Mouse (Mus musculus) kidney, embryonic 15.5 days (tissue): ENCODE results near the gene Kcnj10. TPM values are rescaled to one million over a fixed set of nuclear protein-coding genes. Genes with fewer than 3 reads are reported as not detected.

Experiments
- ATAC-seq: fragments of 200-750 bp; cut with Nextera tagmentation; replicated peaks from 2 replicates; pipeline ENCODE4 v1.8.0; 2017; ENCODE audit warnings: moderate TSS enrichment; ENCODE audit not compliant: low FRiP score
- H3K27ac ChIP-seq: fragments of 300-500 bp; sonication (generic); 2 replicates; pipeline ENCODE4 v1.5.1; 2015; ENCODE audit warnings: mild to moderate bottlenecking, inconsistent platforms
- H3K27me3 ChIP-seq: fragments of 300-500 bp; sonication (generic); 2 replicates; pipeline ENCODE4 v1.6.1; 2015; ENCODE audit warnings: inconsistent platforms
- H3K36me3 ChIP-seq: fragments of 300-500 bp; sonication (generic); 2 replicates; pipeline ENCODE4 v1.6.1; 2015; ENCODE audit warnings: inconsistent platforms
- H3K4me1 ChIP-seq: fragments of 300-500 bp; sonication (generic); 2 replicates; pipeline ENCODE4 v1.6.1; 2015; ENCODE audit warnings: inconsistent platforms
- H3K4me2 ChIP-seq: fragments of 300-500 bp; sonication (generic); 2 replicates; pipeline ENCODE4 v1.6.1; 2015; ENCODE audit warnings: moderate library complexity, mild to moderate bottlenecking, inconsistent platforms
- H3K4me3 ChIP-seq: fragments of 300-500 bp; sonication (generic); replicated peaks from 2 replicates; pipeline ENCODE4 v1.5.1; 2015; ENCODE audit warnings: mild to moderate bottlenecking, inconsistent platforms
- H3K9ac ChIP-seq: fragments of 300-500 bp; sonication (generic); 2 replicates; pipeline ENCODE4 v1.6.1; 2015; ENCODE audit warnings: mild to moderate bottlenecking, inconsistent platforms
- H3K9me3 ChIP-seq: fragments of 300-500 bp; sonication (generic); replicated peaks from 2 replicates; pipeline ENCODE4 v1.6.1; 2016; ENCODE audit warnings: inconsistent platforms
- WGBS: fragments of 180-500 bp; shearing (Covaris S2); methylation state at CpG from one replicate; pipeline ENCODE4 v1.1.7; 2015; ENCODE audit warnings: mixed read lengths; 5-methylcytosine and 5-hydroxymethylcytosine counted together
- polyA plus RNA-seq: library from polyadenylated mRNA; unstranded; fragments of >200 nt; fragmentation: Nextera tagmentation; extraction: Ambion mirVana; gene quantifications from 2 replicates; pipeline ENCODE4 v1.2.1, GENCODE M21; 2015

Kcnj10 gene
- polyA plus RNA-seq, 1 experiment from 2014 or later = 0.83 TPM

DNA sequence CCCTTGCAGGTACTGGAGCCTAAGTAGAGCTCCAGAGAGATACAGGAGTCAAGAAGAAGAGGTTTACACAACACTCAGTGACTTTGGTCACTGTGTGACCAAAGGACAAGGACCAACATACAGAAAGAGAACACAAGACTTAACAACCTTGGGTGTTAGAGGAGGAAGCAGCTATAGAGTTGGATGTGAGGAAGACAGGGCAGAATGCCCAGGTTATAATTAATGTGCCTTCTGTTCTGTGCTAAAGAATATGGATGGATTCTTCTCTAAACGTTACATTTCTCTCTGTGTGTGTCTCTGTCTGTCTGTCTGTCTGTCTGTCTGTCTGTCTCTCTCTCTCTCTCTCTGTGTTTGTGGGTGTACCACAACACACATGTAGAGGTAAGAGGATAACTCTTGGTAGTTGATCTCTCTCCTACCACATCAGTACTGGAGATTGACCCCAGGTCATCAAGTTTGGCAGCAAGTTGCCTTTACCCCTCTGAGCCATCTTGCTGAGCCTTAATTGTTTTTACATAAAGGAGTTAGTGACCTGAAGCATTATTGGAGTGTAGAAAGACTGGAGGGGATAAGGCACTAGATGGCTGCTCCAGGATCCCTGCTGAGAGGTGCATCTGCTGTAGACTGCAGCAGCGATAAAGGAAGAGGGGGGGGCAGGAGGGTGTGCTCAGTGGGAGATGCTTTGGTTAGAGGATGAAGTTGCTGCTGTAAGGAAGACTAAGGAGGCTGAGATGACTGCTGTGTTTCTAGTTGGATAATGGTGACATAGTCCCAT lies 3.4 kb upstream of the Kcnj10 start:
- no peak overlapping the region for H3K9ac ChIP-seq
- no peaks in the 10 kb centered on the region for H3K36me3 ChIP-seq
- ATAC-seq = no peak
- peaks cover 11% of the 10 kb centered on the region for H3K4me1 ChIP-seq
- no peak overlapping the region for H3K4me3 ChIP-seq
- no peak overlapping the region for H3K27ac ChIP-seq
- H3K9me3 ChIP-seq = no peaks in the 10 kb centered on the region
- peaks cover 50% of the 10 kb centered on the region for H3K27me3 ChIP-seq
- 48% methylated on average over 2 of the region's 2 CpGs for WGBS
- no peak overlapping the region for H3K4me2 ChIP-seq

DNA sequence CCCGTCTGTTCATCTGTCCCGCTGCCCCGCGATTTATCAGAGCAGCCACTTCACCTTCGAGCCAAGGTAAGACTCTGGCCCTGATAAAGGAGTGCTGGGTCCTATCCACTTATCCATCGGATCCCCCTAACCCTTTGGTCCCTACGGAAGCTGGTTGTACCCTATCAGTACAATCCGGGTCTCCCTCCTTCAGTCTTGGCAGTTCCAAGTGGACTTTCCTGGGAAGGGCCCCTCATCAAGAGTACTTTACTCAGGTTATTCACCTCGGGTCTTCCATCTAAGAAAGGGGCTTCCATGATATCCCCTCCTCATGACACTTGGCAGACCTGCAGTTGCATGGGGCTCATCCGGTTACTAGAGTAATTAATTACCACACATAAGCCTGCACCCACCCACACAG lies 376 bp downstream of the Kcnj10 start:
- Histone ChIP-seq H3K27ac (no peak overlapping the region), H3K9ac (0 out of 2 replicates have a peak overlapping the region, but pooled peaks have one; percentile 29), H3K36me3 (no peaks in the 10 kb centered on the region), H3K4me2 (peak overlapping the region; percentile 83), H3K4me1 (peaks cover 11% of the 10 kb centered on the region), H3K4me3 (peak overlapping the region; percentile 52), H3K9me3 (no peaks in the 10 kb centered on the region), H3K27me3 (peaks cover 52% of the 10 kb centered on the region)
- peak; percentile 26; the same call in 1 of the 2 replicates for ATAC-seq
- 19% methylated on average over 10 of the region's 10 CpGs for WGBS

DNA sequence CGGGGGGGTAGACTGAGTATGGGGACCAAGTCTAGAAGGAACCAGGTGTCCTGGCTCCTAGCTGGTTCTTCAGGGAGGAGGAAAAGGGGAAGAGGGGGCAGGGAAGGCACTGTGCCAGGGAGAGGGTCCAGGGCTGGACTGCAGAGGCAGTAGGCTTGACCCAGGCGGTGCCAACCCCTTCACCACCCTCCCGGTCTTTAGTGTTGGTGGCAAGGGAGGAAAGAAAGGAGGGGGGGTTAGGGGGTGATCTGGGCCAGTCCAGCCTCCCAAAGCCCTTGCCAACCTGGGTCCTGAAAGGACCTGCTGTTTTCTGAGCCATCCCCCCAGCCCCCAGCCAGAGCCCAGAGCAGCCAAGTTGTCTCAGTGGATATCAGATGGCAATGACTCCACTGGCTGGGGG lies 1.7 kb downstream of the Kcnj10 start:
- WGBS = 91% methylated on average over 3 of the region's 3 CpGs
- H3K4me1 ChIP-seq = peaks cover 11% of the 10 kb centered on the region
- H3K27me3 ChIP-seq = peaks cover 48% of the 10 kb centered on the region
- H3K36me3 ChIP-seq = no peaks in the 10 kb centered on the region
- no peak overlapping the region for H3K4me2 ChIP-seq
- no peaks in the 10 kb centered on the region for H3K9me3 ChIP-seq
- no peak for ATAC-seq
- no peak overlapping the region for H3K4me3 ChIP-seq
- no peak overlapping the region for H3K9ac ChIP-seq
- no peak overlapping the region for H3K27ac ChIP-seq

DNA sequence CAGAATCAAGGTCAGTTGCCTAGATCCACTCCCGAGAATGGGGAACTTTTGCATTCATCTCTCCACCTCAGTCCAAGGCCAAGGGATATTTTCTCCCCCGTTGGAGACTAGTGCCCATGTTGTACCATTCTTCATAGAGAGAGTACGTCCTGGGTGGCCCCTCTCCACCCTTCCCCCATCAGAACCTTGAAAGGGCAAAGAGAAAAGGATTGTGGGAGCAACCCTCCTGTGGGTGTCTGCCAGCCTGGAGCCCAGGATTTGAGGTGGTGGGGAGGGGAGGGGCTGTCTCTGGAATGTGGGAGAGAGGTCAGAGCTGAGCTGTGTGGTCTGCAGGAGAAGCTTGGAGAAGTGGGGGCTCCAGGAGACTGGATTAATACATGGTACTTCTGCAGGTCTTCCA lies 2.9 kb downstream of the Kcnj10 start:
- no peak for ATAC-seq
- Histone ChIP-seq H3K4me1 (peaks cover 11% of the 10 kb centered on the region), H3K4me3 (no peak overlapping the region), H3K36me3 (no peaks in the 10 kb centered on the region), H3K27ac (no peak overlapping the region), H3K9ac (no peak overlapping the region), H3K27me3 (peaks cover 39% of the 10 kb centered on the region), H3K9me3 (no peaks in the 10 kb centered on the region), H3K4me2 (no peak overlapping the region)
- 61% methylated on average over 3 of the region's 3 CpGs for WGBS

DNA sequence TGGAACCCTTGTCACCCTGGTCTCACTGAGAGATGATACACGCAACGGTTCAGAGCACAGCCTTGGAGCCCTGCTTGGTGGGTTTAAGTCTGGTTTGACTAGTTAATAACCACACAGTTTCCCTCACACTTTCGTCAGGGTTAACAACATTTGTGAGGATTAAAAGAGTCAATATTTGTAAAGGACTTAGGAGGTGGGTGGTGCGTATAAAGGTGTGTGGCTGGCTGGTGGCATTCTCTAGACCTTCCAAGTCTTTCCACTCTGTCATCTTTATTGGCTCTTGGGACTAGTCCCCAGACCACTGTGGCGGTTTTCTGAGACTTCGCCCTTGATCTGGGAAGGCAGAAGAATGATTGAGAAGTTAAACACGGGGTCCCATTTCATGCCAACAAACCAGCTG lies 3.8 kb downstream of the Kcnj10 start:
- Histone ChIP-seq H3K4me2 (no peak overlapping the region), H3K9me3 (no peaks in the 10 kb centered on the region), H3K27me3 (peaks cover 33% of the 10 kb centered on the region), H3K4me1 (peaks cover 14% of the 10 kb centered on the region), H3K36me3 (no peaks in the 10 kb centered on the region), H3K4me3 (no peak overlapping the region), H3K9ac (no peak overlapping the region), H3K27ac (no peak overlapping the region)
- 80% methylated on average over 7 of the region's 7 CpGs for WGBS
- no peak for ATAC-seq

DNA sequence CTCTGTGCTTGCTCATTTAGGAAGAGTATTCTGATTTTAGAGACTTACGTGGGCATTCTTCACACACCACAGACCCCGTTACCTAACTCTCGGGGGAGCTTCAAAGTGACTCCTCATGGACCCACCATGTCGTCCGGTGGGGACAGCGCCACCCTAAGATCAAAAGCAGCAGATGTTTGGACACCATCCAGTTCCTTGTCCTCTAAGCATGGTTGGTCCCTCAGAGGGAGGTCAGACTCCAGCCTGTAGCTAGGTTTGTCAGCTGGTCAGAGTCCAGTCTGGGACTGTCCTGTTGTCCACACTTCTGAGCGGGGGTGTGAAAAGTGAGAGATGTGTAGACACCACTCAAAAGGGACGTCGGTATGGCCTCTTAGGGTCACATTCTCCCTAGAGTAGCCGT lies 5.7 kb downstream of the Kcnj10 start:
- H3K4me2 ChIP-seq = no peak overlapping the region
- no peaks in the 10 kb centered on the region for H3K9me3 ChIP-seq
- H3K27me3 ChIP-seq = peaks cover 37% of the 10 kb centered on the region
- no peak overlapping the region for H3K4me3 ChIP-seq
- no peak for ATAC-seq
- peaks cover 21% of the 10 kb centered on the region for H3K4me1 ChIP-seq
- H3K27ac ChIP-seq = no peak overlapping the region
- WGBS = 75% methylated on average over 10 of the region's 10 CpGs
- no peaks in the 10 kb centered on the region for H3K36me3 ChIP-seq
- H3K9ac ChIP-seq = no peak overlapping the region

DNA sequence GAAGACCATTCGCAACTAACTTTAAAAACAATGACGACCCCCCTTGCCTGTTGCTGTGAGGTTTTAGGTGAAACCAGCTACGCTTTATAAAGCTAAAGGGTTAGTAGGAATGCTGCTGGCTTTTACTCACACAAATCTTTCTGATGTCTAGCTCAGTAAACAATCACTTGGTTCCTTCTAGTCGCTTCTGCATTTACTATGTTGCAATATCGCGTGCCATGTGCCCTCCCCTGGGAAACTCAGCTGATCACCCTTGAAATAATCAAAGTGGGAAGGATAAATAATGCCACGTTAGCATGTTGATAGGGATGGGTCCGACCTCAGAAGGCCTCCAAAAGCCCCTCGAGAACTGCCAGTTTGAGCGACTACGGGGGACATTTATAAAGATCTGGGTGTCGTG lies 6.4 kb downstream of the Kcnj10 start:
- no peak for ATAC-seq
- Histone ChIP-seq H3K27me3 (peaks cover 36% of the 10 kb centered on the region), H3K27ac (no peak overlapping the region), H3K4me2 (no peak overlapping the region), H3K4me3 (no peak overlapping the region), H3K4me1 (peaks cover 23% of the 10 kb centered on the region), H3K9me3 (no peaks in the 10 kb centered on the region), H3K9ac (no peak overlapping the region), H3K36me3 (no peaks in the 10 kb centered on the region)
- 88% methylated on average over 12 of the region's 12 CpGs for WGBS

DNA sequence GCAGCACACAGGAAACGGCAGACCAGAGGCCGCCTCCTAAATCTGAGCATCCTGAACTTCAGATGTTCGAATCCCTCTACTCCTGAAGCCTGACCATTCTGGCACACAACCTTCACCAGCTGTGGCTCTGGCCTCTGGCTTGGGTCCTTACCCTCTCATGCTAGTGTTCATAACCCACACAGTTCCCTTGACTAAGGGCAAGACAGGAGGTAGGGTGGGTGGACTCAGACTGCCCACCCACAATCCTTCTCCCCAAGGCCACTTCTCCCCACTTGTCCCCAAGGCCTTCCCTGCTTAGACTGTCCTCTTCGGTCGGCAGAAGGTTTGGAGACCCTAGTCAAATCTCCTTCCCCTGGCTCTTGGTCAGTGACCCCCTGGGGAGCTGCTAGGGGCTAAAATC lies 8.5 kb downstream of the Kcnj10 start:
- H3K9ac ChIP-seq = no peak overlapping the region

DNA sequence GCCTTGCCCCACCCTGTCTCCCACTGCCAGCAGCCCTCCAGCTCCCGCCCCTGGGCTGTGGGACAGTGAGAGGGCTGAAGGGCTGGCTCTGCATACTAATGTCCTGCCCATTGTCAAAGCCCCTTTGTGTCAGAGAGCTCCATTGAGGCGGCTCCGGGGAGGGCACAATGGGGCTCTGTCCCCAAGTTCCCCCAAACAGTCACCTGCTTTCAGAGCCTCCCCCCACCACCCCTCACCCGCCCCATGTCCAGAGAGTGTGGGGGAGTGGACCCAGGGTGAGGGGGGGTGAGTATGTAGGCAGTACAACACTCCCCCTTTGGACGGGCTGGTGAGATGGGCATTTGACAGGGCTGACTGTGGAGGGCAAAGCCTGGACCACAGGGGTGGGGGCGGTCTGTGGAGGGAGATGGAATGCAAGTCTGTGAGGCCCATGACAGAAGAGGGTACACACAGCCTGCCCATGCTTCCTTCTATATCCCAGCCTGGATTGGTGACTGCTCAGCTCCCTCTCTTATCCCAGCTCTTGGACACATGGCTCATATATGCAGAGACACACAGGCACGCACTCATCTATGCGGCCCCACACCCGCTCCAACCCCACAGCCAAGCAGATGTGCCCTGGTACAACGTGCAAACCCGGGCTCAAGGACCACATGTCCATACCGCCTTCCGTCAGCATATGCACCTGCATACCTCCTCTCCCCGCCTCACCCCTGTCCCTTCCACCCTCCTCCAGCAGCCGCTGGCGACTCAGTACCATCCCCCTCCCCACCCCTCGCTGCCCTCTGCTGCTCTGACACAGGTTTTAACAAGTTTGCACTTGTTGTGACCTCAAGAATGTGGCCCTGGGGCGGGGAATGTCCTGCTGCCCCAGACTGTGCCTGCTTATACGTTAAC lies 9.2 kb downstream of the Kcnj10 start:
- H3K9ac ChIP-seq = no peak overlapping the region
- WGBS = 12% methylated on average over 19 of the region's 19 CpGs
- H3K36me3 ChIP-seq = no peaks in the 10 kb centered on the region
- H3K27me3 ChIP-seq = peaks cover 26% of the 10 kb centered on the region
- H3K9me3 ChIP-seq = no peaks in the 10 kb centered on the region
- no peak overlapping the region for H3K4me3 ChIP-seq
- H3K27ac ChIP-seq = peak overlapping the region; percentile 88
- H3K4me2 ChIP-seq = peak overlapping the region; percentile 27
- ATAC-seq = peak; percentile 91
- H3K4me1 ChIP-seq = peaks cover 28% of the 10 kb centered on the region

More for the DNA sequence above, 8.5 kb downstream of the Kcnj10 start:
- Histone ChIP-seq H3K9me3 (no peaks in the 10 kb centered on the region), H3K36me3 (no peaks in the 10 kb centered on the region), H3K4me1 (peaks cover 26% of the 10 kb centered on the region), H3K4me3 (no peak overlapping the region), H3K27me3 (peaks cover 26% of the 10 kb centered on the region), H3K4me2 (0 out of 2 replicates have a peak overlapping the region, but pooled peaks have one; percentile 24), H3K27ac (peak overlapping the region; percentile 88)
- no peak for ATAC-seq
- 67% methylated on average over 5 of the region's 5 CpGs for WGBS

DNA sequence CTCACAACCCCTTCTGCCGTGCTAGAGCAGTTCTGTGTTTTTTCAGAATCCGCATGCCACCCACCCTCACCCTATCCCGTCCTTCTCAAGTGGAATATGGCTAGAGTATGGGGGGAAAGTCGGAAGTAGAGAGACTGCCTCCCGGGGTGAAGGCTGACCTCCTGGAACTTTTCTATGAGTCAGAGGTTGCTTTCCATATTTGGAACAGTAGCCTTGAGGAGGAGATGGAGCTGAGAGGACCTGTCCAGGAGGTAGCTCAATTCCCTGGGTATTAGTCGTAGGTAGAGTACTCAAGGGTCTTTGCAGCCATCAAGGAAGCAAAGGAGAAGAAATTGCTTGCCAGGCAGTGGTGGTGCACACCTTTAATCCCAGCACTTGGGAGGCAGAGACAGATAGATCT lies 11.0 kb downstream of the Kcnj10 start:
- 70% methylated on average over 6 of the region's 6 CpGs for WGBS
- Histone ChIP-seq H3K4me3 (no peak overlapping the region), H3K9me3 (no peaks in the 10 kb centered on the region), H3K4me1 (peaks cover 31% of the 10 kb centered on the region), H3K36me3 (no peaks in the 10 kb centered on the region), H3K4me2 (no peak overlapping the region), H3K9ac (no peak overlapping the region), H3K27me3 (peaks cover 26% of the 10 kb centered on the region), H3K27ac (0 out of 2 replicates have a peak overlapping the region, but pooled peaks have one; percentile 88)
- no peak for ATAC-seq

DNA sequence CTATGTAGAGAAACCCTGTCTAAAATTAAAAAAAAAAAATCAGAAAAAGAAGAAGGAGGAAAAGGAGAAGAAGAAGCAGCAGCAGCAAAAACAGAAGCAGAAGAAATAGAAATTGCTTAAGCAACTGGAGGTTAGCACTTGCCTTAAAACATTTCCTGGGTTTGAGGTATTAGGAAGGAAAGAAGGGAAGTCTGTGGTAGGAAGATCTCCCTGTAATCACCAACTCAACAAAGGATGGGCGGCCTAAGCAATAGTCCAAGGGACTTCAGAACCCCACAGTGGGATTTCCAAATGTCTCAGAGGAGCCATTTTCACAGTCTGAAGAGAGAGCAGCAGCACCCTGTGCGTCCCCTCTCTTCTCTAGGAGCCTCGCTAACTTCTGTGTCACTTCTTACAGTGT lies 11.4 kb downstream of the Kcnj10 start:
- H3K9ac ChIP-seq = no peak overlapping the region
- H3K4me2 ChIP-seq = no peak overlapping the region
- 0 out of 2 replicates have a peak overlapping the region, but pooled peaks have one; percentile 28 for H3K27ac ChIP-seq
- H3K4me1 ChIP-seq = peaks cover 31% of the 10 kb centered on the region
- no peak for ATAC-seq
- peaks cover 26% of the 10 kb centered on the region for H3K27me3 ChIP-seq
- no peaks in the 10 kb centered on the region for H3K36me3 ChIP-seq
- WGBS = 88% methylated on average over 3 of the region's 3 CpGs
- H3K9me3 ChIP-seq = no peaks in the 10 kb centered on the region
- no peak overlapping the region for H3K4me3 ChIP-seq

DNA sequence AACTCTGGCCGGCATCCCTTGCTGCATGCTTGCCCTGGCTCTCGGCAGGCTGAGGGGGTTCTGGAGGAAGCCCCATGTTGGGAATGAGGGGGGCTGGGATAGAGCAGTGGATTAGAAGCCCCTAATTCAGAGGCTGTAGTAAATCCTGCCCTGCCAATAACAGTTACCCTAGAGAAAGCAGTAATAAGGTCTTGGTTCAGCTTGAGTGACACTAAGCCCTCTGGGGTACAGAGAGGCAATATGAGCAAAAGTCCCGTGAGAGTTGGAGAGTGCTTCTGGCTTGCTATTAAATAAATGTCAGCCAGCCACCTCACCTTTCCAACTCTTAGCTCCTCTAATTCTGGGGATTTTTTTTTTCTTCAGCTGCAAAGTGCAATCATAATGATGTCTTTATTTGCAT lies 14.3 kb downstream of the Kcnj10 start:
- no peaks in the 10 kb centered on the region for H3K36me3 ChIP-seq
- H3K4me3 ChIP-seq = no peak overlapping the region
- H3K4me2 ChIP-seq = no peak overlapping the region
- peaks cover 28% of the 10 kb centered on the region for H3K27me3 ChIP-seq
- 44% methylated on average over 3 of the region's 3 CpGs for WGBS
- no peaks in the 10 kb centered on the region for H3K9me3 ChIP-seq
- H3K9ac ChIP-seq = no peak overlapping the region
- peak overlapping the region; percentile 63 for H3K27ac ChIP-seq
- H3K4me1 ChIP-seq = peaks cover 24% of the 10 kb centered on the region
- no peak for ATAC-seq
